Mouse (Mus musculus) forebrain, embryonic 13.5 days (tissue): ENCODE data around the gene Ugt3a1. TPM values are rescaled to one million over a fixed set of nuclear protein-coding genes. Genes with fewer than 3 reads are reported as not detected.

ENCODE experiments used
- ATAC-seq: fragments of 200-750 bp; cut with Nextera tagmentation; 2 replicates; pipeline ENCODE4 v1.8.0; 2017
- H3K27ac ChIP-seq: fragments of 300-500 bp; sonication (generic); 2 replicates; pipeline ENCODE4 v1.5.1; 2015; ENCODE audit warnings: inconsistent platforms, mild to moderate bottlenecking, moderate library complexity
- H3K27me3 ChIP-seq: fragments of 300-500 bp; sonication (generic); 2 replicates; pipeline ENCODE4 v1.6.1; 2015; ENCODE audit warnings: mild to moderate bottlenecking, inconsistent platforms
- H3K36me3 ChIP-seq: fragments of 300-500 bp; sonication (generic); 2 replicates; pipeline ENCODE4 v1.6.1; 2015; ENCODE audit warnings: mild to moderate bottlenecking, inconsistent platforms; ENCODE audit not compliant: poor library complexity, severe bottlenecking
- H3K4me1 ChIP-seq: fragments of 300-500 bp; sonication (generic); 2 replicates; pipeline ENCODE4 v1.6.1; 2015; ENCODE audit warnings: inconsistent platforms
- H3K4me2 ChIP-seq: fragments of 300-500 bp; sonication (generic); 2 replicates; pipeline ENCODE4 v1.6.1; 2015; ENCODE audit warnings: inconsistent platforms, mild to moderate bottlenecking, moderate library complexity
- H3K4me3 ChIP-seq: fragments of 300-500 bp; sonication (generic); 2 replicates; pipeline ENCODE4 v1.5.1; 2015; ENCODE audit warnings: mild to moderate bottlenecking, inconsistent platforms
- H3K9ac ChIP-seq: fragments of 300-500 bp; sonication (generic); 2 replicates; pipeline ENCODE4 v1.6.1; 2015; ENCODE audit warnings: mild to moderate bottlenecking, inconsistent platforms
- H3K9me3 ChIP-seq: fragments of 300-500 bp; sonication (generic); replicated peaks from 2 replicates; pipeline ENCODE4 v1.6.1; 2016; ENCODE audit warnings: inconsistent platforms
- WGBS: fragments of 180-500 bp; shearing (Covaris S2); methylation state at CpG from one replicate; pipeline ENCODE4 v1.1.7; 2015; 5-methylcytosine and 5-hydroxymethylcytosine counted together
- polyA plus RNA-seq: library from polyadenylated mRNA; unstranded; fragments of >200 nt; fragmentation: Nextera tagmentation; extraction: Ambion mirVana; gene quantifications from 2 replicates; pipeline ENCODE4 v1.2.1, GENCODE M21; 2015

The Ugt3a1 gene
- polyA plus RNA-seq, 1 experiment from 2014 or later, result not detected

DNA sequence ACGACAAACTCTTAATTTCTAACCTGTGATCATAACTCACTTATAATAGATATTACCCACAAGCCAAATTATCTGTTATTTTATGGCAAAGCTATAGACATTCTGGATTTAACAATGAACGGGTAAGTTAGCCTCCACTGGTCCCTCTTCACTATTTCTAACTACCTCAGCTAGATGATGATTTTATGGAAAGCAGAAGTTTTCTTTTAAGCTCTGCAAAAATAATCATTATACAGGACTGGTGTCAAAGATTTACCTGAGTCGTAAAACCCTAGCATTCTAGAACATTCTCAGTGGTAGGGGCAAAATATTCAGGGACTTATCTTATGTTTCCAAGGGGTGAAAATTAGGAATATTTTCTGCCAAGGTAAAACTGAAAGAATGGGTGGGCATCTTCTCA, 59.9 kb downstream of the Ugt3a1 start:
- no peak overlapping the region for H3K4me3 ChIP-seq
- ATAC-seq, result no peak
- no peak overlapping the region for H3K4me2 ChIP-seq
- H3K9me3 ChIP-seq, result no peaks in the 10 kb centered on the region
- no peak overlapping the region for H3K27ac ChIP-seq
- H3K9ac ChIP-seq, result no peak overlapping the region
- H3K27me3 ChIP-seq, result no peaks in the 10 kb centered on the region
- H3K4me1 ChIP-seq, result no peaks in the 10 kb centered on the region
- no peaks in the 10 kb centered on the region for H3K36me3 ChIP-seq
- WGBS, result 89% methylated on average over 3 of the region's 3 CpGs

DNA sequence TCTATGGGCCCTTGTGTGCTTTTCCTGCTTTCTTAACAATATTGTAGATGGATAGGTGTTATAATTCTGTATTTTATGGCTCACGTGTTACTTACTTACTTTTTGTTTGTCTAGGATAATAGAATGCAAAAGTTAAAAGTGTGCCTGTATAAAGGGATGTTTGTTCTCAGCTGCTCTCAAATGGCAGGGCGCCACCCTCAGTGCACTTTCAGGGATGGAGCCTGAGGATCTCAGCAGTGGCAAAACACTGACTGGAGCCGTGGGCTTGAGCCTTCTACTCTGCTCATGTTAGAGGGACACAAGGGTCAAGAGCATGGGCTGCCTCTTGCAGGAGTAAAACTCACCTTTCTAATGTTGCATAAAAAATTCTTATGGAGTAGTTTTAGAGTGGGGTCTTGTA, 60.3 kb downstream of the Ugt3a1 start:
- no peak overlapping the region for H3K9ac ChIP-seq
- H3K36me3 ChIP-seq, result no peaks in the 10 kb centered on the region
- H3K4me1 ChIP-seq, result no peaks in the 10 kb centered on the region
- H3K27me3 ChIP-seq, result no peaks in the 10 kb centered on the region
- ATAC-seq, result no peak
- no peaks in the 10 kb centered on the region for H3K9me3 ChIP-seq
- no peak overlapping the region for H3K4me3 ChIP-seq
- 72% methylated on average over 3 of the region's 3 CpGs for WGBS
- no peak overlapping the region for H3K27ac ChIP-seq
- no peak overlapping the region for H3K4me2 ChIP-seq

DNA sequence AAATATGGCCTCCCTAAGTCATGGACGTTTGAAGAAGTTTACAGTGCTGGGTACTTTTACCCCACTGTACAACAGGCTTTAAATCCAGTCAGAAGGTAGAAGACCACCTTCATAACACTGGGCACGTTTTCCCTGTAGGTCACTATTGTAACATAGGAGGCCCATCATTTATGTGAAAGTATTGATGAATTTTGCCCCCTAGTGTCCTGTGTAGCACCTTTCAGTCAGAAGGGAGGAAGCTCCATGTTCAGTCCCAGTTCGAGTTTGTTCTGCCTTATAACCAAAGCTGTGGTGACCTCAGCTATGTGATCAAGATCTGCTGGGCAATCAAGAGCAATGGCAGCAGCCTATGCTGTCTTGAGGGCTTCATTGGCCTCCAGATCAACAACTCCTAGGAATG, 72.1 kb downstream of the Ugt3a1 start:
- H3K27ac ChIP-seq, result no peak overlapping the region
- H3K4me3 ChIP-seq, result no peak overlapping the region
- H3K27me3 ChIP-seq, result no peaks in the 10 kb centered on the region
- H3K36me3 ChIP-seq, result no peaks in the 10 kb centered on the region
- H3K9ac ChIP-seq, result no peak overlapping the region
- ATAC-seq, result no peak
- no peaks in the 10 kb centered on the region for H3K9me3 ChIP-seq
- H3K4me1 ChIP-seq, result no peaks in the 10 kb centered on the region
- WGBS, result 67% methylated on average over 3 of the region's 3 CpGs
- H3K4me2 ChIP-seq, result no peak overlapping the region

DNA sequence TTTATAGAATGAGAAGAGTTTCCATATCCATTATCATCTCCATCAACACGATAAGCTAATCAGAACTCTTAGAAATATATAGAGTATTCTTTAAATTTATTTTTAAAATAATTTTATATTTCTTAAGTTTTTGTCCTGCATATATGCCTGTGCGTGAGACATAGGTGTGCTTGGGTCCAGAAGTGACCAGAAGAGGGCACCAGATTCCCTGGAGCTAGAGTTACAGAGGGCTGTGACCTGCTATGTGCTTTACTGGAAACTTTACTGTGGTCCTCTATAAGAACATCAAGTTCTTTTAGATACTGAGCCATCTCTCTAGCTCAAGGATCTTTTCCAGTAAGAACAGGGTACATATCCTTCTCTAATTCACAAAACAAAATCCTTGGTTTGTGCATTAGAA, 86.1 kb downstream of the Ugt3a1 start:
- ATAC-seq, result no peak
- no peak overlapping the region for H3K9ac ChIP-seq
- H3K4me2 ChIP-seq, result no peak overlapping the region
- H3K9me3 ChIP-seq, result no peaks in the 10 kb centered on the region
- no peaks in the 10 kb centered on the region for H3K27me3 ChIP-seq
- H3K4me3 ChIP-seq, result no peak overlapping the region
- H3K36me3 ChIP-seq, result no peaks in the 10 kb centered on the region
- WGBS, result 70% methylated on average over 2 of the region's 2 CpGs
- no peak overlapping the region for H3K27ac ChIP-seq
- H3K4me1 ChIP-seq, result no peaks in the 10 kb centered on the region

Other genes starting within 250 kb of the Ugt3a1 start
- gene Nadk2, start 205.6 kb upstream of the Ugt3a1 start, polyA plus RNA-seq, result 23.0 and 24.4 TPM in 2 replicates
- 2.9 and 3.9 TPM in 2 replicates for gene Lmbrd2, start 136.3 kb upstream of the Ugt3a1 start, polyA plus RNA-seq
- gene Skp2, start 121.5 kb upstream of the Ugt3a1 start, polyA plus RNA-seq, result 72.0 and 79.1 TPM in 2 replicates
- gene Ugt3a2, start 58.7 kb downstream of the Ugt3a1 start, polyA plus RNA-seq, result not detected in 2 replicates
- gene Capsl, start 159.1 kb downstream of the Ugt3a1 start, polyA plus RNA-seq, result 1.2 and 2.3 TPM in 2 replicates